Mouse (Mus musculus): ENCODE results near the gene Fbxo2.

DNA sequence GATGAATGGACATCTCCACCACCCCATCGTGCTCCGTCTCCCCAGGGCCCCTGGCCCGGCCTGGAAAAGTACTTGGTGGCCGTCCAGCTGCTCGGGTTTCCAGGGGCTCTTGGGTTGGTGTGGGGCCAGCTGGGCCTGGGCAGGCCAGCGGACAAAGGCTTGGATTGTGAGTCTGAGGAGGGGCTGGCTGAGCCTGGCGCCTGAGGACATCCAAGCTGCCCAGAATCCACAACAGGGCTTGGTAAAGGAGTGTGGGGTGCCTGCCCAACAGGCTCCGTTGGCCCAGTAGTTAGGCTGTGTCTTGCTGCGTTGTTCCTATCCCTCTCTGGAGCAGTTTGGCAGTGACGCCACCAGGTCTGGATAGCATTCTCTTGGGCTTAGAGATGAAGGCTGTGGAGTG, 6.0 kb downstream of the Fbxo2 start:
- TF ChIP-seq GATA1 (IDR thresholded peaks at IDR 0.05; ENCODE audit: borderline replicate concordance, low read length) (no peak), FLI1 (IDR thresholded peaks at IDR 0.05; ENCODE audit: low read length) (no peak)

Measured in megakaryocyte, embryonic 14.5 days (primary cell).